Mouse (Mus musculus) lung, postnatal 0 days (tissue): Measurements from ENCODE around the gene Olfr1023. TPM values are rescaled to one million over a fixed set of nuclear protein-coding genes. Genes with fewer than 3 reads are reported as not detected.

Experiments
- ATAC-seq: fragments of 200-750 bp; cut with Nextera tagmentation; 2 replicates; pipeline ENCODE4 v1.8.0; 2017; ENCODE audit warnings: moderate library complexity
- DNase-seq: peaks from one replicate; pipeline ENCODE4 v3.0.0-alpha.2; 2016; ENCODE audit warnings: low spot score
- H3K27ac ChIP-seq: fragments of 300-500 bp; sonication (generic); 2 replicates; pipeline ENCODE4 v1.5.1; 2014; ENCODE audit warnings: antibody characterized with exemption, mild to moderate bottlenecking, low read length, mixed read lengths
- H3K27me3 ChIP-seq: fragments of 300-500 bp; sonication (generic); replicated peaks from 2 replicates; pipeline ENCODE4 v1.6.1; 2014; ENCODE audit warnings: low read length, mixed read lengths; ENCODE audit not compliant: insufficient read depth
- H3K36me3 ChIP-seq: fragments of 300-500 bp; sonication (generic); 2 replicates; pipeline ENCODE4 v1.6.1; 2014; ENCODE audit warnings: low read length, mixed read lengths; ENCODE audit not compliant: insufficient read depth
- H3K4me1 ChIP-seq: fragments of 300-500 bp; sonication (generic); 2 replicates; pipeline ENCODE4 v1.6.1; 2014; ENCODE audit warnings: antibody characterized with exemption, low read depth, low read length, mixed read lengths; ENCODE audit not compliant: insufficient read depth
- H3K4me2 ChIP-seq: fragments of 300-500 bp; sonication (generic); replicated peaks from 2 replicates; pipeline ENCODE4 v1.6.1; 2014; ENCODE audit warnings: low read depth, mild to moderate bottlenecking, low read length, moderate library complexity, mixed read lengths
- H3K4me3 ChIP-seq: fragments of 300-500 bp; sonication (generic); 2 replicates; pipeline ENCODE4 v1.5.1; 2014; ENCODE audit warnings: low read depth, low read length
- H3K9ac ChIP-seq: fragments of 300-500 bp; sonication (generic); replicated peaks from 2 replicates; pipeline ENCODE4 v1.6.1; 2014; ENCODE audit warnings: low read depth, mild to moderate bottlenecking
- H3K9me3 ChIP-seq: fragments of 300-500 bp; sonication (generic); 2 replicates; pipeline ENCODE4 v1.6.1; 2016; ENCODE audit warnings: low read length, mixed read lengths
- CTCF ChIP-seq: IDR thresholded peaks from 2 replicates; pipeline ENCODE4 v1.5.1; 2016; ENCODE audit warnings: antibody characterized with exemption, mild to moderate bottlenecking
- EP300 ChIP-seq: IDR thresholded peaks from 2 replicates; pipeline ENCODE4 v1.6.1; 2016; ENCODE audit warnings: antibody characterized with exemption, mild to moderate bottlenecking, control low read depth
- WGBS: fragments of 180-500 bp; shearing (Covaris S2); extraction: QIAGEN DNeasy Blood & Tissue Kit; methylation state at CpG from one replicate; pipeline ENCODE4 v1.1.7; 2014; 5-methylcytosine and 5-hydroxymethylcytosine counted together
- polyA plus RNA-seq: library from polyadenylated mRNA; unstranded; fragments of >200 nt; fragmentation: Nextera tagmentation; extraction: Ambion mirVana; gene quantifications from 2 replicates; pipeline ENCODE4 v1.2.1, GENCODE M21; 2015

Gene Olfr1023
- polyA plus RNA-seq, 1 experiment from 2014 or later, result not detected

DNA sequence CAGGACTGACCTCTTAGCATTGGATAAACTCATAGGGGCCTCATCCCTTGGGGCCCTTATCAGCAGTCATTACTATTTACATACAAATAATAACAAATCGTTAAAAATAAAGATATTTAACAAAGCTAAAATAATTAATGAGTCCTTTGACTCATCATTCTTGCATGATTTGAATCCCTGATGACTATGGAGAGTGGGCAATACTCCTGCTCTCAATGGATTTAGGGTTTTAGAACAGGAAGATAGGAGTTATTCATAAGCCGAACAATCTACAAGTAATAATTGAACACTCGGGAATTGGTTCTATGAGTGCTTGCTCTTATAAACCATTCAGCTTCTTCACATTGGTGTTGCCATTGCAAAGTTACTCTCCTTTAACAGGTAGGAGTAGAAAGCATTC, 35.8 kb downstream of the Olfr1023 start, which contains the start of gene Olfr1026:
Olfr1026 (plus strand) TSS at position 301 of the 400 bp plus-strand sequence.
- H3K4me1 ChIP-seq, result no peaks in the 10 kb centered on the region
- no peak within 1 kb of the TSS for H3K4me3 ChIP-seq
- no peak within 1 kb of the TSS for H3K9ac ChIP-seq
- no peak within 1 kb of the TSS for H3K27ac ChIP-seq
- H3K4me2 ChIP-seq, result no peak within 1 kb of the TSS
- H3K27me3 ChIP-seq, result no peaks in the 10 kb centered on the region
- no peaks in the 10 kb centered on the region for H3K36me3 ChIP-seq
- H3K9me3 ChIP-seq, result no peaks in the 10 kb centered on the region
- WGBS, result 81% methylated on average over 3 of the region's 3 CpGs
- no peak for DNase-seq
- TF ChIP-seq EP300 (no peak), CTCF (no peak)
- no peak for ATAC-seq

Other genes with a start within 250 kb of the Olfr1023 start
- gene Olfr1002, start 234.9 kb upstream of the Olfr1023 start, polyA plus RNA-seq, result not detected in 2 replicates
- gene Olfr154, start 221.2 kb upstream of the Olfr1023 start, polyA plus RNA-seq, result not detected in 2 replicates
- gene Olfr1006, start 206.9 kb upstream of the Olfr1023 start, polyA plus RNA-seq, result not detected in 2 replicates
- gene Olfr1008, start 196.2 kb upstream of the Olfr1023 start, polyA plus RNA-seq, result not detected in 2 replicates
- not detected in 2 replicates for gene Olfr1009, start 170.2 kb upstream of the Olfr1023 start, polyA plus RNA-seq
- gene Olfr1012, start 122.9 kb upstream of the Olfr1023 start, polyA plus RNA-seq, result not detected in 2 replicates
- not detected in 2 replicates for gene Olfr1013, start 118.5 kb upstream of the Olfr1023 start, polyA plus RNA-seq
- gene Olfr1014, start 112.9 kb upstream of the Olfr1023 start, polyA plus RNA-seq, result not detected in 2 replicates
- gene Olfr1015, start 103.6 kb upstream of the Olfr1023 start, polyA plus RNA-seq, result not detected in 2 replicates
- not detected in 2 replicates for gene Olfr1016, start 83.1 kb upstream of the Olfr1023 start, polyA plus RNA-seq
- not detected in 2 replicates for gene Olfr1018, start 67.2 kb upstream of the Olfr1023 start, polyA plus RNA-seq
- gene Olfr1019, start 40.2 kb upstream of the Olfr1023 start, polyA plus RNA-seq, result not detected in 2 replicates
- gene Olfr1020, start 38.6 kb upstream of the Olfr1023 start, polyA plus RNA-seq, result not detected in 2 replicates
- not detected in 2 replicates for gene Olfr1022, start 17.0 kb upstream of the Olfr1023 start, polyA plus RNA-seq
- gene Olfr1024, start 19.4 kb downstream of the Olfr1023 start, polyA plus RNA-seq, result not detected in 2 replicates
- gene Olfr1025-ps1, start 29.6 kb downstream of the Olfr1023 start, polyA plus RNA-seq, result not detected in 2 replicates
- gene Olfr1026, start 35.9 kb downstream of the Olfr1023 start, polyA plus RNA-seq, result not detected in 2 replicates
- not detected in 2 replicates for gene Olfr1028, start 64.8 kb downstream of the Olfr1023 start, polyA plus RNA-seq
- not detected in 2 replicates for gene Olfr1029, start 88.3 kb downstream of the Olfr1023 start, polyA plus RNA-seq
- not detected in 2 replicates for gene Olfr1030, start 93.6 kb downstream of the Olfr1023 start, polyA plus RNA-seq
- not detected in 2 replicates for gene Olfr1031, start 104.7 kb downstream of the Olfr1023 start, polyA plus RNA-seq
- not detected in 2 replicates for gene Olfr1032, start 119.9 kb downstream of the Olfr1023 start, polyA plus RNA-seq
- 3.4 and 8.8 TPM in 2 replicates for gene Olfr1033, start 135.0 kb downstream of the Olfr1023 start, polyA plus RNA-seq
- 0.06 TPM in 1 of 2 replicates, not detected in the other for gene Olfr1034, start 160.2 kb downstream of the Olfr1023 start, polyA plus RNA-seq
- gene Olfr1036, start 188.4 kb downstream of the Olfr1023 start, polyA plus RNA-seq, result not detected in 2 replicates
- gene Olfr1037, start 201.7 kb downstream of the Olfr1023 start, polyA plus RNA-seq, result not detected in 2 replicates